Mouse (Mus musculus) limb, embryonic 12.5 days (tissue): ENCODE data around the gene Amigo3. TPM values are rescaled to one million over a fixed set of nuclear protein-coding genes. Genes with fewer than 3 reads are reported as not detected.
A peak's percentile ranks its signal among the peaks of the same experiment; 100 is the strongest.

Source experiments
- ATAC-seq: fragments of 200-750 bp; cut with Nextera tagmentation; 2 replicates; pipeline ENCODE4 v1.8.0; 2017; ENCODE audit warnings: low read depth, moderate TSS enrichment; ENCODE audit not compliant: insufficient number of reproducible peaks, insufficient read depth, low FRiP score, low TSS enrichment
- H3K27ac ChIP-seq: fragments of 300-500 bp; sonication (generic); 2 replicates; pipeline ENCODE4 v1.5.1; 2016; ENCODE audit warnings: mild to moderate bottlenecking, moderate library complexity
- H3K27me3 ChIP-seq: fragments of 300-500 bp; sonication (generic); 2 replicates; pipeline ENCODE4 v1.6.1; 2016; ENCODE audit warnings: mild to moderate bottlenecking, moderate library complexity
- H3K36me3 ChIP-seq: fragments of 300-500 bp; sonication (generic); 2 replicates; pipeline ENCODE4 v1.6.1; 2016; ENCODE audit warnings: mild to moderate bottlenecking, moderate library complexity
- H3K4me1 ChIP-seq: fragments of 300-500 bp; sonication (generic); replicated peaks from 2 replicates; pipeline ENCODE4 v1.6.1; 2016
- H3K4me2 ChIP-seq: fragments of 300-500 bp; sonication (generic); 2 replicates; pipeline ENCODE4 v1.6.1; 2016; ENCODE audit warnings: mild to moderate bottlenecking, moderate library complexity
- H3K4me3 ChIP-seq: fragments of 300-500 bp; sonication (generic); replicated peaks from 2 replicates; pipeline ENCODE4 v1.5.1; 2016; ENCODE audit warnings: mild to moderate bottlenecking
- H3K9ac ChIP-seq: fragments of 300-500 bp; sonication (generic); replicated peaks from 2 replicates; pipeline ENCODE4 v1.6.1; 2016; ENCODE audit warnings: mild to moderate bottlenecking, moderate library complexity
- H3K9me3 ChIP-seq: fragments of 300-500 bp; sonication (generic); 2 replicates; pipeline ENCODE4 v1.6.1; 2016; ENCODE audit warnings: mild to moderate bottlenecking, moderate library complexity
- WGBS: fragments of 180-500 bp; shearing (Covaris S2); methylation state at CpG from one replicate; pipeline ENCODE4 v1.1.7; 2016; 5-methylcytosine and 5-hydroxymethylcytosine counted together
- polyA plus RNA-seq: library from polyadenylated mRNA; unstranded; fragments of >200 nt; fragmentation: Nextera tagmentation; extraction: Ambion mirVana; gene quantifications from 2 replicates; pipeline ENCODE4 v1.2.1, GENCODE M21; 2016

Amigo3 gene
- polyA plus RNA-seq, 1 experiment from 2014 or later: 3.1 TPM

DNA sequence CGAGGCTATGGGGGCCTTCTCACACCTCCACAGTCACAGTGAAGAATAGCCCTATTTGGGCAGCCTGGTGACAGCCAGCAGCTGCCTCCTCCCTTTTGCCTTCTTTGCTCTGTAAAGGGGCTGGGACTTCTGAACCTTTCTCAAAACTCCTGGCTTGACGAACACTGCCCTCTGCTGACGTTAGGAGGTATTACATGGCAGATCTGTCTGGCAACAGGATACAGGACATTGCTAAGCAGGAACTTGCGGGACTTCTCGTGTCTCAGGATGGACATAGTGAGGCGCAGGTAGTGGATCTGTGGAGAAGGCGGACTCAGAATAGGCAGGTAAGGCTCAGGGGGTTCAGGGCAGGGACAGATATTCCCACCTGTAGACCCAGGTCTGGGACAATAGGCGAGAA, 14.9 kb downstream of the Amigo3 start:
- H3K4me1 ChIP-seq: no peaks in the 10 kb centered on the region
- no peak overlapping the region for H3K4me2 ChIP-seq
- no peaks in the 10 kb centered on the region for H3K27me3 ChIP-seq
- ATAC-seq: peak; percentile 43; the same call in 1 of the 2 replicates
- peaks cover 63% of the 10 kb centered on the region for H3K36me3 ChIP-seq
- H3K9ac ChIP-seq: no peak overlapping the region
- H3K9me3 ChIP-seq: no peaks in the 10 kb centered on the region
- no peak overlapping the region for H3K4me3 ChIP-seq
- 20% methylated on average over 8 of the region's 8 CpGs for WGBS
- H3K27ac ChIP-seq: no peak overlapping the region

- Histone ChIP-seq H3K9me3 (no peaks in the 10 kb centered on the region), H3K4me2 (no peak overlapping the region), H3K27ac (no peak overlapping the region), H3K9ac (no peak overlapping the region), H3K4me1 (no peaks in the 10 kb centered on the region), H3K4me3 (no peak overlapping the region), H3K27me3 (no peaks in the 10 kb centered on the region), H3K36me3 (peaks cover 61% of the 10 kb centered on the region)
- WGBS: 90% methylated on average over 9 of the region's 9 CpGs
- ATAC-seq: no peak
These were observed 16.0 kb downstream of the Amigo3 start for GRCm38 (mm10) chr9:108069007-108069406.

GRCm38 (mm10) chr9:108069529-108069928, 16.6 kb downstream of the Amigo3 start:
- no peak overlapping the region for H3K9ac ChIP-seq
- WGBS: 90% methylated on average over 7 of the region's 7 CpGs

GRCm38 (mm10) chr9:108071801-108072200, 18.8 kb downstream of the Amigo3 start:
- 90% methylated on average over 4 of the region's 4 CpGs for WGBS
- H3K27ac ChIP-seq: no peak overlapping the region
- H3K9ac ChIP-seq: no peak overlapping the region
- peaks cover 48% of the 10 kb centered on the region for H3K36me3 ChIP-seq
- no peak overlapping the region for H3K4me3 ChIP-seq
- no peaks in the 10 kb centered on the region for H3K4me1 ChIP-seq
- H3K9me3 ChIP-seq: no peaks in the 10 kb centered on the region
- no peak overlapping the region for H3K4me2 ChIP-seq
- ATAC-seq: no peak
- no peaks in the 10 kb centered on the region for H3K27me3 ChIP-seq

More at GRCm38 (mm10) chr9:108069529-108069928, 16.6 kb downstream of the Amigo3 start:
- H3K4me3 ChIP-seq: no peak overlapping the region
- H3K27ac ChIP-seq: no peak overlapping the region
- H3K4me1 ChIP-seq: no peaks in the 10 kb centered on the region
- no peak overlapping the region for H3K4me2 ChIP-seq
- no peaks in the 10 kb centered on the region for H3K27me3 ChIP-seq
- H3K9me3 ChIP-seq: no peaks in the 10 kb centered on the region
- H3K36me3 ChIP-seq: peaks cover 56% of the 10 kb centered on the region
- ATAC-seq: no peak

GRCm38 (mm10) chr9:108072481-108072924, 19.5 kb downstream of the Amigo3 start:
- Histone ChIP-seq H3K9me3 (no peaks in the 10 kb centered on the region), H3K9ac (no peak overlapping the region), H3K36me3 (peaks cover 47% of the 10 kb centered on the region), H3K27ac (0 out of 2 replicates have a peak overlapping the region, but pooled peaks have one; percentile 0), H3K4me1 (no peaks in the 10 kb centered on the region), H3K27me3 (no peaks in the 10 kb centered on the region), H3K4me2 (no peak overlapping the region), H3K4me3 (no peak overlapping the region)
- 63% methylated on average over 9 of the region's 9 CpGs for WGBS
- no peak for ATAC-seq

- Histone ChIP-seq H3K27me3 (no peaks in the 10 kb centered on the region), H3K4me1 (peaks cover 8% of the 10 kb centered on the region), H3K4me2 (no peak overlapping the region), H3K9ac (peak overlapping the region; percentile 42; the same call in 1 of the 2 replicates), H3K36me3 (peaks cover 47% of the 10 kb centered on the region), H3K27ac (no peak overlapping the region), H3K4me3 (no peak overlapping the region), H3K9me3 (no peaks in the 10 kb centered on the region)
- no peak for ATAC-seq
- 61% methylated on average over 7 of the region's 7 CpGs for WGBS
These were observed 20.4 kb downstream of the Amigo3 start for GRCm38 (mm10) chr9:108073141-108073930.

- H3K4me1 ChIP-seq: peaks cover 21% of the 10 kb centered on the region
These were observed 27.2 kb downstream of the Amigo3 start, which contains the start of gene Mst1 for GRCm38 (mm10) chr9:108080168-108080567. Mst1 (plus strand) TSS chr9:108080436.

DNA sequence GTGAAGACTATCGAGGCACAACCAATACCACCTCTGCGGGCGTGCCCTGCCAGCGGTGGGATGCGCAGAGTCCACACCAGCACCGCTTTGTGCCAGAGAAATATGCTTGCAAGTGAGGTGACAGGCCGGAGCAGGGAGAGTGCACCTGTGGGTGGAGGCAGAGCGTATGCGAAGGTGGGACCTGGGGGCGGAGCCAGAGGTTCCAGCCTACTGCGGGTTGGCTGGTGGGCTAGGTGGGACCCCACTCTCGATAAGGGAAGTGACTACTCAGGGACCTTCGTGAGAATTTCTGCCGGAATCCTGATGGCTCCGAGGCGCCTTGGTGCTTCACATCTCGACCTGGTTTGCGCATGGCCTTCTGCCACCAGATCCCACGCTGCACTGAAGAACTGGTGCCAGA, 29.6 kb downstream of the Amigo3 start:
- peak overlapping the region; percentile 47 for H3K4me2 ChIP-seq
- H3K4me3 ChIP-seq: peak overlapping the region; percentile 19
- H3K27me3 ChIP-seq: peaks cover 51% of the 10 kb centered on the region
- peaks cover 39% of the 10 kb centered on the region for H3K36me3 ChIP-seq
- H3K27ac ChIP-seq: no peak overlapping the region
- ATAC-seq: no peak
- H3K9ac ChIP-seq: no peak overlapping the region
- no peaks in the 10 kb centered on the region for H3K9me3 ChIP-seq
- peaks cover 21% of the 10 kb centered on the region for H3K4me1 ChIP-seq
- 6% methylated on average over 19 of the region's 19 CpGs for WGBS

More at GRCm38 (mm10) chr9:108080168-108080567, 27.2 kb downstream of the Amigo3 start, which contains the start of gene Mst1:
- Histone ChIP-seq H3K4me2 (peak within 1 kb of the TSS; percentile 87), H3K9me3 (no peaks in the 10 kb centered on the region), H3K27ac (peak within 1 kb of the TSS; percentile 29; the same call in 1 of the 2 replicates), H3K27me3 (peaks cover 51% of the 10 kb centered on the region), H3K36me3 (peaks cover 22% of the 10 kb centered on the region), H3K4me3 (peak within 1 kb of the TSS; percentile 89), H3K9ac (peak within 1 kb of the TSS; percentile 94)
- ATAC-seq: no peak
- WGBS: 70% methylated on average over 5 of the region's 5 CpGs

GRCm38 (mm10) chr9:108082988-108083431, 30.1 kb downstream of the Amigo3 start, which contains the start of gene Rnf123:
Rnf123 (minus strand) TSS chr9:108083346.
- peak within 1 kb of the TSS; percentile 19 for H3K4me3 ChIP-seq
- no peak for ATAC-seq
- no peak within 1 kb of the TSS for H3K9ac ChIP-seq
- no peak within 1 kb of the TSS for H3K27ac ChIP-seq
- peaks cover 51% of the 10 kb centered on the region for H3K27me3 ChIP-seq
- H3K4me1 ChIP-seq: peaks cover 17% of the 10 kb centered on the region
- 27% methylated on average over 12 of the region's 12 CpGs for WGBS
- H3K4me2 ChIP-seq: peak within 1 kb of the TSS; percentile 47
- peaks cover 44% of the 10 kb centered on the region for H3K36me3 ChIP-seq
- H3K9me3 ChIP-seq: no peaks in the 10 kb centered on the region

DNA sequence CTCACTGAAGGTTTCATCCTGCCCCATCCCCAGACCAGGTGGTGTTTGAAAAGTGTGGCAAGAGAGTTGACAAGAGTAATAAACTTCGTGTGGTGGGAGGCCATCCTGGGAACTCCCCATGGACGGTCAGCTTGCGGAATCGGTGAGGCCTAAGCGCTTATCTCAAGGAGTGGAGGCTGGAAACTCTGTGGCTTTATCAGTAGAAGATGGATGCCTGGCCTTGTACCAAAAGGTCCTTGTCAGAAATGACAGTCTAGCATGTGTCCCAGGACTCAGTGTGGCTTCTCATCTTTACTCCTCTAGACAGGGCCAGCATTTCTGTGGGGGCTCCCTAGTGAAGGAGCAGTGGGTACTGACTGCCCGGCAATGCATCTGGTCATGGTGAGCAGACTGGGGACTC, 30.6 kb downstream of the Amigo3 start:
- Histone ChIP-seq H3K27ac (no peak overlapping the region), H3K4me2 (no peak overlapping the region), H3K27me3 (peaks cover 51% of the 10 kb centered on the region), H3K9ac (no peak overlapping the region), H3K4me1 (peaks cover 11% of the 10 kb centered on the region), H3K36me3 (peaks cover 49% of the 10 kb centered on the region), H3K4me3 (no peak overlapping the region), H3K9me3 (no peaks in the 10 kb centered on the region)
- no peak for ATAC-seq
- 81% methylated on average over 6 of the region's 6 CpGs for WGBS

DNA sequence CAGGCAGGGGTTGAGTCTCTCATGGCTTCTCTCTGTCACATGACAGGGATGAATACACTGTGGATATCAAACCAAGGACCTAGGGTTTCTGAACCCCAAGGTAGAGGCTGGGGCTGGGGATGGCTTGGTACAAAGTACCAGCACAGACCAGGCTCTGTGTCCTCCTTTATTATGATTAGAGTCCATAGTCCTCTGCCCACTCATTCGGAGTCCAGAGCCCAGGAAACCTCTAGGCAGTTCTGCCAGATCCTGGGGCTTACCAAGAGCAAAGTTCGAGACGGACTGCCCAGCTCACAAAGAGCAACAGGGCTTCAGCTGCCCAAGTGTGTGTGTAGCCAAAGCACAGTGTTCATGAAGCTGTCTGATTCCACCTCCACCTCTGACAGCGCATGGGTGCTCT, 32.3 kb downstream of the Amigo3 start:
- WGBS: 96% methylated on average over 4 of the region's 4 CpGs
- peaks cover 66% of the 10 kb centered on the region for H3K36me3 ChIP-seq

More for the DNA sequence above, 32.3 kb downstream of the Amigo3 start:
- ATAC-seq: no peak
- Histone ChIP-seq H3K27me3 (peaks cover 47% of the 10 kb centered on the region), H3K4me3 (no peak overlapping the region), H3K9me3 (no peaks in the 10 kb centered on the region), H3K27ac (no peak overlapping the region), H3K9ac (no peak overlapping the region), H3K4me2 (no peak overlapping the region), H3K4me1 (peaks cover 5% of the 10 kb centered on the region; the same call in 1 of the 2 replicates)
